Mouse (Mus musculus) adrenal gland, postnatal 36 days (tissue): ENCODE measurements at regions not wholly inside any gene's neighbourhood (a gene's known extent, or its start where the extent isn't known, plus 50 kb on each side); places are given as distances from the start of the nearest gene placed in this dataset.
A peak's percentile ranks its signal among the peaks of the same experiment; 100 is the strongest.

Experiments
- DNase-seq, 2 experiments: peaks; one replicate each; pipeline ENCODE4 v3.0.0; 2021; ENCODE audit warnings: mixed read lengths in 1 of 2

DNA sequence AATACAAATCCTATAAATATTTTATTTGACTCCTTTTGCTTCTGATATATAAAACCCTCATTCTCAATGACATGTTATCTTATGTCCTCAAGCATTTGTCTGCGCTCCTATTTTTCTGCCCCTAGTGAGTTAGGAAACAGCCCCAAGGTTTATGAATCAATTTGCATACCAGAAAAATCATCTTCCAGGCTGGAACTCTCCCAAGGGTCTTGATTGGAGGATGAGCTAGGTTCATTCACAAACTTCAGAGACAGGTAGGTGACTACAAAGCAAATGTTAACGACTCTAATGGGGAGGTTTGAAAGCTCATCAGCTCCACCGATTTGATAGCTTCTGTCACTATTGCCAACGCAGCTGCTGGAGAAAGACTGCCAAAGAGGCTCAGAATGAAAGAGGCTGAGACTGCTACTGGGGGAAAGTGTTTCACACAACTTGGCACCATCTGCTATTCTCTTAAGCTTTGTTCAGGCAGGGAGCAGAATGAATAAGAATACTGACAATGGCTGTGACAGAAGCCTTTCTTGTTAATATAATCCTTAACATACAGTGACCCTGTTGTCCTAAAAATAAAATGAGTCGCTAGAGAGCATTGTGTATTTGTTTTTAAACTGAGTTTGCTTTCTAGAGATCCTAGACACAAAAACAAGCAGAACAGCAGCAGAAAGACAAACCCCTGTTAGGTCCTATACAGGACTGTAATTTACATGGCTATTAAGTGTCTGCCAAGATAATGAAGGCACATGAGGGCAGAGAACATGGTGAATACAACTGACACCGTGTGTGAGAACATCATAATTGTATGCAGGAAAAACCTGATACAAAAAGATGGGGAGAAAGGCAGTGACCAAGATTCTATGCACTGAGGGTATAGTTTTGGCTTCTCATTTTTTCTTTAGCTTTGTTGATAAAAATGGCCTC is 843.4 kb downstream of the Cdh8 start:
- DNase-seq: no peak

DNA sequence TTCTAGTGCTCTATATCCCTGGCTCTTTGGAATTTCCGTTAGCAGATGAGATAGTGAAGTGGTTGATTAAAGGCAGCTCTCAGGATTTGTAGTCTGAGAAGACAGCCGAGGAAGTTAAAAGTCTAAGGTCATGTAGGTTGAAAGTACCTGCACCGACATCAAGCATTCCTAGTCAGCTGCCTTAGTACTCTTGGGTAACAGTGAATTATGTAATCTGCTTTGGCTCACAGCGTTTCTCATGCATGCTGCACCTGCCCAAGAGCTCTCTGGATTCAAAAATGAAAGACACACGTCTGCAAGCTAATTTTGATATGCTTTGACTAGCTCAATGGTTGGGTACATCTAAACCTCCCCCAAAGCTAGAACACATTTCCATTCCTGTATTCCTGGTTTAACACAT is 849.6 kb downstream of the Cdh8 start:
- peak in 1 of 2 experiments; percentile 0 for DNase-seq

DNA sequence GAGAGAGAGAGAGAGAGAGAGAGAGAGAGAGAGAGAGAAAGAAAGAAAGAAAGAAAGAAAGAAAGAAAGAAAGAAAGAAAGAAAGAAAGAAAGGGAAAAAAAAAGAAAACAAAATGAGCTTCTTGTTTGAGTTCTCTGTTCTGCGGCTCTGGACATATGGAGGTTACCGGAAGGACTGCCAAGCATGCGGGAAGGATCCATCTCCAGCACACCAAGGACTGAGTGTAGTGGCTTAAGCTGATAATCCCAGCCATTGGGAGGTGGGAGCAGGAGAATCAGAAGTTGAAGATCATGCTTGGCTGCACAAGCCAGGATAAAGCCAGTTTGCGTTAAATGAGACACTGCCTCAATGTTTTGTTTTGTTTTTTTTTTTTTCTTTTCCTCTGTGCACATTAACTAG is 897.8 kb downstream of the Cdh8 start:
- DNase-seq: no peak

GRCm38 (mm10) chr8:98515246-98515645 is 901.0 kb downstream of the Cdh8 start:
- DNase-seq: no peak

DNA sequence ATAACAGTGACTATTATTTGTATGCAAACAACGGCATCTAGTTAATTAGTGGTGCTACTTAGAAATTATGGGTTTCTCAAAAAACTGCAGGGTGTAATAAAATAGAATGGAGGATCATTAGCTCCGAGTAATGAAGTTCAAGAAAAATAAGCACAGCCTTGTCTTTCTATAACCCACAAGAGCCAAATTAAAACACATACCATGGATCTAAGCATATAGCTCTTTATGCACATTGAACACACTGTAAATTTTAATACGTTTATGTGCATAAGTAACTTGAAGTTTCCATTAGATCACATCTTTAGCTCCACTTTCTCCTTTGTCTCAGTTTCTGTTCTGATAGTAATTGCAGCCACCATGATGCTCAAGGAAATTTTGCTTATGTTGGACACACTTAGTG is 919.5 kb downstream of the Cdh8 start:
- DNase-seq: no peak

GRCm38 (mm10) chr8:98463375-98464030 is 952.8 kb downstream of the Cdh8 start:
- no peak for DNase-seq

DNA sequence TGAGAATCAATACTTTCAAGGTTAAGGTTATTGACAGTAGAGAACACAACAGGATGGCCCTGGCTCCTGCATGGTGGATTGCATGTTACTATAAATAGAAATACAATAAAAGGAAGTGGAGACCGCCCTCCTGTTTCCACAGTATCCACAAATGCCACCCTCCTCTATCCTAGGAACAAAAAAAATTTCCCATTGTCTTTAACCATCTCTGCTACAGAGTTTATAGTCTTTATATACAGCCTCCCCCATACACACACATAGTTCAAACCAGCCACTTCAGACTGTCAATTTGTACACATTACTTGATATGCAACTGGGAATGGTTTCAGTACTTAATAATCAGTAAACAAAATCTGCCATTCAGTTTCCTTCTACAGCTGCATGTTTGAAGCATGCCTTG is 960.7 kb downstream of the Cdh8 start:
- DNase-seq: no peak
